Mouse (Mus musculus) myocyte (in vitro differentiated cells): ENCODE measurements at regions not wholly inside any gene's neighbourhood (a gene's known extent, or its start where the extent isn't known, plus 50 kb on each side); places are given as distances from the start of the nearest gene placed in this dataset.

Source experiments
- CEBPB ChIP-seq: IDR thresholded peaks from 2 replicates; pipeline ENCODE4 v1.6.1; 2011; ENCODE audit warnings: mild to moderate bottlenecking, moderate library complexity; ENCODE audit not compliant: poor library complexity, insufficient read depth, severe bottlenecking
- E2F4 ChIP-seq: IDR thresholded peaks from one replicate; pipeline ENCODE4 v1.6.1; 2011; ENCODE audit warnings: mild to moderate bottlenecking, control low read depth, moderate library complexity; ENCODE audit not compliant: insufficient read depth
- MAX ChIP-seq: IDR thresholded peaks from one replicate; pipeline ENCODE4 v1.6.1; 2011; ENCODE audit warnings: low read depth, mild to moderate bottlenecking, control low read depth
- MYOD1 ChIP-seq, 3 experiments: IDR thresholded peaks; one replicate each; pipeline ENCODE4 v1.6.1; 2011; ENCODE audit warnings: control low read depth in 2 of 3, low read depth in 2 of 3, mild to moderate bottlenecking in 2 of 3, moderate library complexity in 1 of 3; ENCODE audit not compliant: insufficient read length in 2 of 3, control insufficient read depth in 1 of 3
- MYOG ChIP-seq, 3 experiments: IDR thresholded peaks; one replicate each; pipeline ENCODE4 v1.6.1; 2011; ENCODE audit warnings: control low read depth in 2 of 3, low read depth in 2 of 3, mild to moderate bottlenecking in 2 of 3; ENCODE audit not compliant: insufficient read length in 2 of 3, control insufficient read depth in 1 of 3, insufficient read depth in 1 of 3
- POLR2A ChIP-seq: IDR thresholded peaks from one replicate; pipeline ENCODE4 v1.6.1; 2011; ENCODE audit warnings: low read depth, mild to moderate bottlenecking, control low read depth, moderate library complexity; ENCODE audit not compliant: insufficient read length
- POLR2AphosphoS2 ChIP-seq: IDR thresholded peaks from one replicate; pipeline ENCODE4 v1.6.1; 2011; ENCODE audit warnings: low read depth, control low read depth; ENCODE audit not compliant: insufficient read length
- REST ChIP-seq: IDR thresholded peaks from one replicate; pipeline ENCODE4 v1.6.1; 2011; ENCODE audit warnings: mild to moderate bottlenecking, control low read depth, moderate library complexity; ENCODE audit not compliant: insufficient read depth, insufficient read length
- SRF ChIP-seq: IDR thresholded peaks from one replicate; pipeline ENCODE4 v1.6.1; 2011; ENCODE audit warnings: low read depth; ENCODE audit not compliant: control insufficient read depth, insufficient read length
- TCF12 ChIP-seq: IDR thresholded peaks from one replicate; pipeline ENCODE4 v1.6.1; 2011; ENCODE audit warnings: mild to moderate bottlenecking, control low read depth; ENCODE audit not compliant: poor library complexity, insufficient read depth, severe bottlenecking
- TCF3 ChIP-seq: IDR thresholded peaks from one replicate; pipeline ENCODE4 v1.6.1; 2011; ENCODE audit warnings: low read depth, control low read depth; ENCODE audit not compliant: insufficient read length
- USF1 ChIP-seq: IDR thresholded peaks from one replicate; pipeline ENCODE4 v1.6.1; 2011; ENCODE audit warnings: low read depth, mild to moderate bottlenecking, control low read depth, moderate library complexity

DNA sequence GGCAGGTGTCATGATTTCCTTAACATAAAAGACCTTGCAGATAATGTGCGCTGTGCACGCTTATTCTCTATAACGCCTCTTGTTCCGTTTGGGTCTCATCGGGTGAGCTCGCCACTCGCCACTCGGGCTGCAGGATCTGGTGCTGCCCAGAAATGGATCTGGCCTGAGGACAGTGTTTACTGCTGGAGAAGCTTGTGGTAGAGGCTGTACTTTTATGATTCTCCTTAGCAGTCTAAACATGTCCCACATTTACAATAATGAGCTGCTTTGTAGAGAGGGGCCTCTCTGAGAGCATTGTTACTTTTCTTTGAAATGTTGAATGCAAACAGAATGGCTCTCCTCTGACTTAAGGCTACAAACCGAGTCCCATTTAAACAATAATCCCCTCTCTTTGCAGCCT lies 299.1 kb upstream of the Atp5g3 start:
- TF ChIP-seq POLR2A: no peak
- TF ChIP-seq POLR2AphosphoS2: no peak
- TF ChIP-seq TCF12: no peak
- no peak for TF ChIP-seq USF1
- TF ChIP-seq E2F4: no peak
- no peak for TF ChIP-seq TCF3
- TF ChIP-seq MYOG (IDR thresholded peaks at IDR 0.05; ENCODE audit: control insufficient read depth in 1 of 3, insufficient read depth in 1 of 3, insufficient read length in 2 of 3, low read depth in 2 of 3): no peak
- no peak for TF ChIP-seq REST
- TF ChIP-seq SRF: no peak
- no peak for TF ChIP-seq CEBPB
- TF ChIP-seq MAX: no peak
- TF ChIP-seq MYOD1 (IDR thresholded peaks at IDR 0.05; ENCODE audit: control insufficient read depth in 1 of 3, insufficient read length in 2 of 3, low read depth in 2 of 3): no peak
